Mouse (Mus musculus) heart, postnatal 10 days (tissue): Measurements from ENCODE around the gene Gm9964. TPM values are rescaled to one million over a fixed set of nuclear protein-coding genes. Genes with fewer than 3 reads are reported as not detected.
"Not testable (repeated sequence)": the region's sequence is repeated elsewhere in the genome, so short reads cannot be mapped to it uniquely, and the experiment has no call there.

Experiments
- DNase-seq, 2 experiments: peaks; one replicate each; pipeline ENCODE4 v3.0.0; 2021
- intact Hi-C: fragments of 180-260 bp; cut with DNase I; formaldehyde crosslinking; loops from one replicate; pipeline ENCODE4 v1.15.1; 2025
- total RNA-seq, 2 experiments: library from RNA; stranded (reverse); gene quantifications; 2 replicates each; pipeline ENCODE4 v1.2.3; 2021

Gm9964 gene
- total RNA-seq, 2 experiments from 2014 or later: 0.37 TPM; not detected in 1

DNA sequence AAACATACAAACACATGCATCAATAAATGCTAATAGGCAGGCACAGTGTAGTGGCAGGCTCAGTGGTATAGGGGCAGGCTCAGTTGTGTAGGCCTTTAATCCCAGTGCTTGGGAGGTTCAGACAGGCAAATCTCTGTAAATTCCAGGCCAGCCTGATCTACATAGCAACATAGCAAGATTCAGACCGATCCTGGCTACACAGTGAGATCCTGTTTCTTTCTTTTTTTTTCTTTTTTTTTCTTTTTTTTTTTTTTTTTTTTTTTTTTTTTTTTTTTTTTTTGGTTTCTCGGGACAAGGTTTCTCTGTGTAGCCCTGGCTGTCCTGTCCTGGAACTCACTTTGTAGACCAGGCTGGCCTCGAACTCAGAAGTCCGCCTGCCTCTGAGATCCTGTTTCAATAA, 36.6 kb downstream of the Gm9964 start:
- DNase-seq, intact Hi-C loops: not testable (repeated sequence)

DNA sequence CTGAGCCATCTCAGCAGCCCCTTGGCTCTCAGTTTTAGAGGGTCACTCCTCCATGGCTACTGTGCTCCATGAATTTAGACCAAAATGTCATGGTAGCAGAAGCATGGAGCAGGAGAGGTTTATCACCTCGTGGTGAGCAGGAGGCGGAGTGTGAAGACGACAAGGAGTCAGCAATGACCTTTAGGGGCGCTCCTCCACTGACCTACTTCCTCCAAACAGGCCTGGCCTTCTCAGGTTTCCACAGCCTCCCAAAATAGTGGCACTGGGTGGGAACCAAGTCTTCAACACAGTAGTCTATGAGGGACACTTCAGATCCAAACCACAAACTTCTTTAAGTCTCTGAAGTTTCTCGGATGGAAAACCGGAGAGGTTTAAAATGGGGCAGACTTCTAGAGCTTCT, 38.0 kb downstream of the Gm9964 start:
- DNase-seq: no peak
- intact Hi-C loops: no loop called here

DNA sequence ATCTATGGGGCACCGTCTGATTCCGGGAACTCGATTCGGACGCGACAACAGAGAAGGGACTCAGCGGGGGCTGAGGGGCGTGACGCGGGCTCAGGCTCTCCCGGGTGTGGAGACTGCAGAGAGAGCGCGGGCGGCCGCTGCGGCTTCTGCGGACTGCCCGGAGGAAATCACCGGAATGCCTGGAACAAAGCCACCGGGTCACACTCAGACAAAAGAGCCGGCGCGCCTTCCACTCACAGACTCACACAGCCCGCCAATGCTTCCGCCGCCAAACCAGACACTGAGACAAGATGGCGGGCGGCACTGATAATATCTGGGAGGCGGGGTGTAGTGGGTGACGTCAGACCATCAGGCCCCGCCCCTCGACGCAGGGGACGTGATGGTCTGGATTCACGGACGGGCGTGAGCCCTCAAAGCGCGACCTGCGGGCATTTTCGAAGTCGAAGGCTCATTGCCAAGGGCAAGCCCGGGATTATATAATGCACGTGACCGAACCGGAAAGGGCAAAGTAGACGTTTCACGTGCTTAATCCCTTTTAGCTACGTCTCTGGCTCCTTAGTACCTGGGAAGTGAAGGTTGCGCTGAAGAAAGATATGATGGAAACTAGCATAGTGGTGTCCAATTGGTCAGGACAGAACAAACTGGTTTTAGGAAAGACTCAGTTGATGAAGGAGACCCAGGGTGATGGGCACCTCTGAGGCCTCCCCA, 42.2 kb downstream of the Gm9964 start, which contains the start of gene Wsb1:
Gene Wsb1, minus strand, starts transcription at position 281 of the 708 bp plus-strand sequence.
- intact Hi-C loops: no loop called here
- peak; percentile 95 to 96 for DNase-seq

DNA sequence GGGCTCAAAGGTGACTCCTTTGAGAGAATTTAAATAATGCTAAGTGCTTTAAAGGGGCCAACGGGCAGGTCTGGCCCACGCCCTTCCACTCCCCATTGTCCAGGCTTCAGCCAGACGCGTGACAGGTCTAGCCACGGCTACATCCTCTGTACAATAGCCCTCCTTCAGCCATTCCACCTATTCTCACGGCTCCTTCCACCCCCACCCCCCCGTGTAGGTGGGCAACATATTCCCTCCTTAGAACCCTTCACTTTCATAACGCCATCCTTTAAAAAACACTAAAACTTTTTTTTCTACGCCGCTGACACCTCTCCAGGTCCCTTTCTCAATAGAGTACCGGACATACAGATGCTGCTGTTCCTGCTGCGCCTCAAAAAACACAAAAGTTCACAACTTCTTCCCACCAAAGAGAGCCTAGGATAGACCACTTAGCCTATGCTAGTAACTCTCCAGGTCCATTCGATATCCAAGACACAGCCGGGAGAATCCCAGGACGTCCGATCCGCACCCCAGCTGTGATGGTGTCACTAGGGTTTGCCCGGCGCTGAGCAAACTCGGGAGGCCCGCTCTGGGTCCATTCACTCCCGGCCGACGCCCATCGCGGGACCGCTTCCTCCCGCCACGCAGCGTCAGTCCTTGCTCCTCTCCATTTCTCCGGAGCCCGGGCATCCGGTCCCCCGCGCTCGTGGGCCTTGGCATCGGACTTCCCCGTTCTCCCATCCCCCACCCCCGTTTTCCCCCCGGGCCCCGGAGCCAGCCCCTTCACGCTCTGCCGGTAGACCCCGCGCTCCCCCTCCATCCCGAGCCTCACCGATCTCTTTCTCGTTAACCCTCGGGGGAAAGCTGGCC, 42.9 kb downstream of the Gm9964 start:
- intact Hi-C loops: loop anchor here (2.0 kb wide), 1 partner anchor 37 kb away; no protein-coding TSS in a partner anchor
- peak; percentile 67 to 75 for DNase-seq

DNA sequence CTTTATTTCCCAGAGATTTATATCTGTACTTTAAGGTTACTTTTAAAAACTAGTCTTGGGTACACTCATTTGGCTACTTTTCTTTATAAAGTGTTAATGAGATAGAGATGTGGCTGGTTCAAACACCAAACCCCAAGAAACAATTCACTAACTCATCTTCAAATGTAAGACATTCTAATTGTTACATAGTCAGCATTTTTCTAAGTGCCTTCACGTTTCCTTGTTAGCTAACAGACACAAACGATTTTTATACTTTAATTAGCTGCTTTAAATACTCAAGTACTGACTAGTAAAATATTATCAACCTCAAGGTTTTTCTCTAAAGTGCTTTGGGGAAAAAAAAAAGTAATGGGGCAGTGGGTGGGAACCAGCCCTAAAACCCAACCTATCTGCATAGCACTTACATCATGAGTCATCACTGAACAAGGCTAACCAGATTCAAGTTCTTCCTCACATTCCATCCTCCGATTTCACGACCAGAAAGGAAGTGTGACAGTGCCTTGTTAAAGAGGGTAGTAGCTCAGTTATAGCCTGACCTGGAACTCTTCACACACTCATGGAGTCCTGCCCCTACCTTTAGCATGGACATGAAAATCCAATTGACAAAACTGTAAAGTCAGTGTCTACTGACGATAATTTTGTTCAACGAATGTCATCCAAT, 43.7 kb downstream of the Gm9964 start:
- intact Hi-C loops: loop anchor here (2.0 kb wide), 1 partner anchor 38 kb away; no protein-coding TSS in a partner anchor
- DNase-seq: peak; percentile 29 to 40

Other genes starting within 250 kb of the Gm9964 start
- 10 to 100 TPM; 10.4 to 11.9 TPM for gene Ksr1, start 150.5 kb downstream of the Gm9964 start, total RNA-seq
- 10 to 100 TPM; 40.9 to 48.5 TPM for gene Wsb1, start 42.2 kb downstream of the Gm9964 start, total RNA-seq
- 10 to 100 TPM; 37.5 to 38.6 TPM for gene Nf1, start 42.8 kb upstream of the Gm9964 start, total RNA-seq
- gene Omg, start 207.2 kb upstream of the Gm9964 start, total RNA-seq: not detected
- 1 to 10 TPM in 1 of 2 experiments, under 1 TPM in 1; 0.77 to 1.2 TPM for gene Evi2b, start 226.9 kb upstream of the Gm9964 start, total RNA-seq
- gene Evi2, start 233.7 kb upstream of the Gm9964 start, total RNA-seq: under 1 TPM; 0.10 TPM
- 1 to 10 TPM in 1 of 2 experiments, under 1 TPM in 1; 0.81 to 2.0 TPM for gene Evi2a, start 233.7 kb upstream of the Gm9964 start, total RNA-seq